Mouse (Mus musculus): ENCODE measurements around the gene 3110021N24Rik. TPM values are rescaled to one million over a fixed set of nuclear protein-coding genes. Genes with fewer than 3 reads are reported as not detected.

The 3110021N24Rik gene
- total RNA-seq (2023): not detected

GRCm38 (mm10) chr4:108719349-108719748 is at the start of gene 3110021N24Rik:
TSS of gene 3110021N24Rik (plus strand) at chr4:108719649.

GRCm38 (mm10) chr4:108780057-108780863 is 60.8 kb downstream of the 3110021N24Rik start, which contains the start of gene Zfyve9:
TSS of gene Zfyve9 (minus strand) at chr4:108780798.

Other genes starting within 250 kb of the 3110021N24Rik start
- gene Prpf38a, start 140.3 kb upstream of the 3110021N24Rik start, total RNA-seq (2023): 56.2 TPM
- 3.3 TPM for gene Orc1, start 140.2 kb upstream of the 3110021N24Rik start, total RNA-seq (2023)
- 111 TPM for gene Cc2d1b, start 99.7 kb upstream of the 3110021N24Rik start, total RNA-seq (2023)
- 0.23 TPM for gene Zfyve9, start 61.1 kb downstream of the 3110021N24Rik start, total RNA-seq (2023)
- 59.0 TPM for gene Btf3l4, start 114.0 kb downstream of the 3110021N24Rik start, total RNA-seq (2023)
- 18.5 TPM for gene Txndc12, start 115.0 kb downstream of the 3110021N24Rik start, total RNA-seq (2023)
- 35.2 TPM for gene Kti12, start 128.1 kb downstream of the 3110021N24Rik start, total RNA-seq (2023)
- not detected for gene A730015C16Rik, start 129.0 kb downstream of the 3110021N24Rik start, total RNA-seq (2023)
- gene Rab3b, start 159.4 kb downstream of the 3110021N24Rik start, total RNA-seq (2023): not detected

Data from CD4-positive naive resting alpha-beta T cell, adult 76 days (primary cell).